Mouse (Mus musculus): ENCODE data around the gene Wnt7b.

DNA sequence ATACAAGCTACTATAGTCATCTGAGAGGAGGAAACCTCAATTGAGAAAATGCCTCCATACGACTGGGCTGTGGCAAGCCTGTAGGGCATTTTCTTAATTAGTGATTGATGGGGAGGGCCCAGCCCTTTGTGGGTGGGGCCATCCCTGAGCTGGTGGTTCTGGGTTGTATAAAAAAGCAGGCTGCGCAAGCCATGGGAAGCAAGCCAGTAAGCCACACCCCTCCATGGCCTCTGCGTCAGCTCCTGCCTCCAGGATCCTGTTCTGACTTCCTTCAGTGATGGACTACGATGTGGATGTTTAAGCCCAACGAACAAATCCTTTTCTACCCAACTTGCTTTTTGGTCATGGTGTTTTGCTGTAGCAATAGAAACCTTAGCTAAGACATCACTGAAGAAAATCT is 21.1 kb upstream of the Wnt7b start:
- TF ChIP-seq CTCF (IDR thresholded peaks at IDR 0.05) (no peak), EP300 (IDR thresholded peaks at IDR 0.05) (no peak)
